Mouse (Mus musculus) bone marrow, adult 2 months (tissue): ENCODE measurements around the gene Mcl1.

ENCODE experiments used
- CTCF ChIP-seq: fragments of 200-500 bp; IDR thresholded peaks from 2 replicates; pipeline ENCODE4 v1.5.1; 2011; ENCODE audit warnings: low read length, control low read depth; ENCODE audit not compliant: control insufficient read depth, insufficient read depth
- POLR2A ChIP-seq: fragments of 200-500 bp; IDR thresholded peaks from 2 replicates; pipeline ENCODE4 v1.6.1; 2011; ENCODE audit warnings: low read depth, mild to moderate bottlenecking, control low read depth, low read length, borderline replicate concordance; ENCODE audit not compliant: control insufficient read depth

DNA sequence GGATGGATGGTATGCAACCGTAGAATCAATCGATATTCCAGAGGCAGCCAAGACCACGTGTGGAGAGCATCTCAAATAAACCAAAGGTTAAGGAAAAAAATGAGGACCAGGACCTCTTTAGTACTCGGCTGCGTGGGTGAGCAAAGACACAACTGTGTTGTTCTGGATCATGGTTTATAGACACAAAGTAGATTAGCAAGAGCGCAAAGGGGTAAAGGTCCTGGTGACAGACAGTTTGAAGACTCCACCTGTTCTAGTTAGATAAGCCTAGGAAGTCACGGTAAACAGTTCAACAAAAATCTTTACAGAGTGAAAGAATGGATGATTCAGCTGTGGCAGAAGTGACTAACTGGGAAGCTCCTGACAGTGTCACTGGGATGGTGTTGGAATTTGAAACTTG is 15.5 kb upstream of the Mcl1 start:
- TF ChIP-seq CTCF: no peak
- no peak for TF ChIP-seq POLR2A
